Comparison of ENCODE assay signal across 19 mouse cellular contexts in genomic region chr15:5658796-5659195, GRCm38 (mm10).
DNase-seq lines count a peak whose midpoint lies in the region; ATAC-seq lines count a peak whose summit lies in the region.
"Had no signal": no experiment of that assay in that cellular context is flagged by ENCODE, and none has a peak within 500 bp of the region (broad histone marks: within the 10 kb centered on the region; RNA-seq: fewer than 3 reads in every experiment).

No protein-coding gene starts in this region.

- H3K36me3 ChIP-seq in liver, embryonic 12.5 days: no peaks in the 10 kb centered on the region
- H3K36me3 ChIP-seq: hindbrain, embryonic 15.5 days; limb, embryonic 13.5 days had no signal

- peak; percentile 100 for ATAC-seq in liver, embryonic 12.5 days
- ATAC-seq in megakaryocyte-erythroid progenitor cell, adult 5-6 weeks (replicated peaks; ENCODE audit: low FRiP score, low TSS enrichment, poor library complexity, severe bottlenecking): peak; percentile 97
- ATAC-seq: forebrain, embryonic 14.5 days; midbrain, embryonic 16.5 days had no signal

- peaks cover 9% of the 10 kb centered on the region for H3K4me1 ChIP-seq in liver, embryonic 12.5 days
- H3K4me1 ChIP-seq: hindbrain, embryonic 15.5 days; limb, embryonic 13.5 days had no signal

- H3K4me3 ChIP-seq in liver, embryonic 12.5 days: no peak overlapping the region
- H3K4me3 ChIP-seq: hindbrain, embryonic 15.5 days; limb, embryonic 13.5 days; megakaryocyte, embryonic 14.5 days had no signal

- WGBS in liver, embryonic 12.5 days (ENCODE audit: insufficient replicate concordance): 41% methylated on average over 6 of the region's 6 CpGs

- peak; percentile 28 for DNase-seq in MEL-GATA-1-ER (ENCODE audit: extremely low read depth, low read depth)
- DNase-seq in c-Kit-positive CD71-positive TER-119-negative erythroid progenitor cells, embryonic 14.5 days (ENCODE audit: low read depth): peak; percentile 67
- no peak for DNase-seq in ovary, postnatal 36 days (ENCODE audit: low spot score)
- no peak for DNase-seq in frontal cortex, postnatal 14 days (ENCODE audit: low spot score in 2 of 2)
- DNase-seq in cerebellum, adult 9-11 months: no peak
- DNase-seq: adrenal gland, postnatal 14 days; cerebellum, adult 9-10 months; embryo, embryonic 11 days; gastrocnemius, postnatal 36 days; kidney, adult 18-20 months; kidney, postnatal 25 days had no signal

- no peak overlapping the region for H3K27ac ChIP-seq in liver, embryonic 12.5 days
- H3K27ac ChIP-seq: hindbrain, embryonic 15.5 days; limb, embryonic 13.5 days had no signal

- H3K9me3 ChIP-seq in liver, embryonic 12.5 days (replicated peaks): no peaks in the 10 kb centered on the region
- H3K9me3 ChIP-seq: hindbrain, embryonic 15.5 days; limb, embryonic 13.5 days; megakaryocyte, embryonic 14.5 days had no signal

- H3K9ac ChIP-seq in liver, embryonic 12.5 days: no peak overlapping the region
- H3K9ac ChIP-seq: hindbrain, embryonic 15.5 days; limb, embryonic 13.5 days had no signal

- no peaks in the 10 kb centered on the region for H3K27me3 ChIP-seq in liver, embryonic 12.5 days (replicated peaks)
- H3K27me3 ChIP-seq: hindbrain, embryonic 15.5 days; limb, embryonic 13.5 days; megakaryocyte, embryonic 14.5 days had no signal

- H3K4me2 ChIP-seq in liver, embryonic 12.5 days: peak overlapping the region; percentile 22; the same call in 1 of the 2 replicates
- H3K4me2 ChIP-seq: heart, embryonic 11.5 days; hindbrain, embryonic 15.5 days; limb, embryonic 13.5 days had no signal

Comparison
In these comparisons a context has a peak if more than half of its experiments do, and no peak if none do; other contexts are left out.
1. DNase-seq: peak in MEL-GATA-1-ER (single experiment) and c-Kit-positive CD71-positive TER-119-negative erythroid progenitor cells, embryonic 14.5 days (single experiment); none in ovary, postnatal 36 days (single experiment), frontal cortex, postnatal 14 days (0 of 2) and cerebellum, adult 9-11 months (single experiment).